Mouse (Mus musculus) myocyte (in vitro differentiated cells): ENCODE data around the gene Gm12253. TPM values are rescaled to one million over a fixed set of nuclear protein-coding genes. Genes with fewer than 3 reads are reported as not detected.

Experiments
- H3K27me3 ChIP-seq: one replicate; pipeline ENCODE4 v1.6.1; 2011; ENCODE audit not compliant: control insufficient read depth, insufficient read depth, insufficient read length
- H3K36me3 ChIP-seq: one replicate; pipeline ENCODE4 v1.6.1; 2011; ENCODE audit not compliant: control insufficient read depth, insufficient read depth
- H3K4me2 ChIP-seq: one replicate; pipeline ENCODE4 v1.6.1; 2011; ENCODE audit warnings: low read depth, control low read depth
- H3K4me3 ChIP-seq: one replicate; pipeline ENCODE4 v1.5.1; 2011; ENCODE audit warnings: mild to moderate bottlenecking, control low read depth, moderate library complexity
- H3K79me2 ChIP-seq: one replicate; pipeline ENCODE4 v1.6.1; 2011; ENCODE audit not compliant: control insufficient read depth, insufficient read depth
- H3ac ChIP-seq: one replicate; pipeline ENCODE4 v1.6.1; 2011; ENCODE audit not compliant: control insufficient read depth, insufficient read length
- CEBPB ChIP-seq: IDR thresholded peaks from 2 replicates; pipeline ENCODE4 v1.6.1; 2011; ENCODE audit warnings: mild to moderate bottlenecking, moderate library complexity; ENCODE audit not compliant: poor library complexity, insufficient read depth, severe bottlenecking
- E2F4 ChIP-seq: IDR thresholded peaks from one replicate; pipeline ENCODE4 v1.6.1; 2011; ENCODE audit warnings: mild to moderate bottlenecking, control low read depth, moderate library complexity; ENCODE audit not compliant: insufficient read depth
- MAX ChIP-seq: IDR thresholded peaks from one replicate; pipeline ENCODE4 v1.6.1; 2011; ENCODE audit warnings: low read depth, mild to moderate bottlenecking, control low read depth
- MYOD1 ChIP-seq, 3 experiments: IDR thresholded peaks; one replicate each; pipeline ENCODE4 v1.6.1; 2011; ENCODE audit warnings: control low read depth in 2 of 3, low read depth in 2 of 3, mild to moderate bottlenecking in 2 of 3, moderate library complexity in 1 of 3; ENCODE audit not compliant: insufficient read length in 2 of 3, control insufficient read depth in 1 of 3
- MYOG ChIP-seq, 3 experiments: IDR thresholded peaks; one replicate each; pipeline ENCODE4 v1.6.1; 2011; ENCODE audit warnings: control low read depth in 2 of 3, low read depth in 2 of 3, mild to moderate bottlenecking in 2 of 3; ENCODE audit not compliant: insufficient read length in 2 of 3, control insufficient read depth in 1 of 3, insufficient read depth in 1 of 3
- POLR2A ChIP-seq: IDR thresholded peaks from one replicate; pipeline ENCODE4 v1.6.1; 2011; ENCODE audit warnings: low read depth, mild to moderate bottlenecking, control low read depth, moderate library complexity; ENCODE audit not compliant: insufficient read length
- POLR2AphosphoS2 ChIP-seq: IDR thresholded peaks from one replicate; pipeline ENCODE4 v1.6.1; 2011; ENCODE audit warnings: low read depth, control low read depth; ENCODE audit not compliant: insufficient read length
- REST ChIP-seq: IDR thresholded peaks from one replicate; pipeline ENCODE4 v1.6.1; 2011; ENCODE audit warnings: mild to moderate bottlenecking, control low read depth, moderate library complexity; ENCODE audit not compliant: insufficient read depth, insufficient read length
- SRF ChIP-seq: IDR thresholded peaks from one replicate; pipeline ENCODE4 v1.6.1; 2011; ENCODE audit warnings: low read depth; ENCODE audit not compliant: control insufficient read depth, insufficient read length
- TCF12 ChIP-seq: IDR thresholded peaks from one replicate; pipeline ENCODE4 v1.6.1; 2011; ENCODE audit warnings: mild to moderate bottlenecking, control low read depth; ENCODE audit not compliant: poor library complexity, insufficient read depth, severe bottlenecking
- TCF3 ChIP-seq: IDR thresholded peaks from one replicate; pipeline ENCODE4 v1.6.1; 2011; ENCODE audit warnings: low read depth, control low read depth; ENCODE audit not compliant: insufficient read length
- USF1 ChIP-seq: IDR thresholded peaks from one replicate; pipeline ENCODE4 v1.6.1; 2011; ENCODE audit warnings: low read depth, mild to moderate bottlenecking, control low read depth, moderate library complexity
- polyA plus RNA-seq: library from polyadenylated mRNA; unstranded; fragments of >200 nt; fragmentation: generic; extraction: Trizol; gene quantifications from one replicate; pipeline ENCODE4 v1.2.1, GENCODE M21; 2012; ENCODE audit warnings: missing spikeins

Gene Gm12253
- polyA plus RNA-seq, result not detected

GRCm38 (mm10) chr11:58432259-58432658 lies at the start of gene Gm12253:
Gene Gm12253 (plus strand): TSS chr11:58432559.
- no peaks in the 10 kb centered on the region for H3K79me2 ChIP-seq
- H3K4me2 ChIP-seq, result no peak within 1 kb of the TSS
- no peaks in the 10 kb centered on the region for H3K36me3 ChIP-seq
- no peaks in the 10 kb centered on the region for H3K27me3 ChIP-seq
- H3K4me3 ChIP-seq, result no peak within 1 kb of the TSS
- TF ChIP-seq POLR2A, result no peak
- TF ChIP-seq E2F4, result no peak
- no peak for TF ChIP-seq USF1
- no peak for TF ChIP-seq POLR2AphosphoS2
- no peak for TF ChIP-seq SRF
- TF ChIP-seq TCF3, result no peak
- no peak for TF ChIP-seq CEBPB
- no peak for TF ChIP-seq MYOD1 (IDR thresholded peaks at IDR 0.05; ENCODE audit: control insufficient read depth in 1 of 3, insufficient read length in 2 of 3, low read depth in 2 of 3)
- no peak for TF ChIP-seq TCF12
- no peak for TF ChIP-seq MYOG (IDR thresholded peaks at IDR 0.05; ENCODE audit: control insufficient read depth in 1 of 3, insufficient read depth in 1 of 3, insufficient read length in 2 of 3, low read depth in 2 of 3)
- no peak for TF ChIP-seq MAX
- no peak for TF ChIP-seq REST
- H3ac ChIP-seq, result no peak within 1 kb of the TSS

DNA sequence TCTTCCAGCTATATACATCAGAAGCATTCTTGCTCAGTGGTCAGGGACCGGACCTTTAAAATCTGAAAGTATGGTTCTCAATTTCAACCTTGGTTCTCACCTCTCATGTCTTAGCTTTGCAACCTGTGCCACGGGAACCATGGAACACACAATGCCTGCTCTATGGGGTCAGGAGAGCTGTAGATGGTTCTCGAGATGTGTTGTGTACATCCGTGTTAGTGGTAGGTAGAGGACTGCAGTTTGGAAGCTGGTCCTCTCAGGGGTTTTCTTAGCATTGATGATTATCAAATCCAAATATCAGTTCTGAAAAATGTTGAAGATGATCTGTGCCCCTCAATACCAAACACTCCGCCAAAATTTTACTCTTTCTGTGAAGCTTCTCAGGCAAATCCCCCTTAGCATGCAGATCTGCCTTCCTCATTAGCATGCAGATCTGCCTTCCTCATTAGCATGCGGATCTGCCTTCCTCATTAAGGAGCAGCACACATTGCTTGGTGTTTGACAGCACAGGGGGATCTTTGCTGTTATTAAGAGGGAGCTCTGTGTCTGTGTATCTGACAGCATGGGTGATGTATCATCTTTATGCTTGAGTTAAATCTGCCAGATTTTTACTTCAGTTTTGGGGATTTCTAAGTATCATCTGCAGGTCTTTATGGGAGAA lies 32.2 kb upstream of the Gm12253 start:
- H3K79me2 ChIP-seq, result no peaks in the 10 kb centered on the region

DNA sequence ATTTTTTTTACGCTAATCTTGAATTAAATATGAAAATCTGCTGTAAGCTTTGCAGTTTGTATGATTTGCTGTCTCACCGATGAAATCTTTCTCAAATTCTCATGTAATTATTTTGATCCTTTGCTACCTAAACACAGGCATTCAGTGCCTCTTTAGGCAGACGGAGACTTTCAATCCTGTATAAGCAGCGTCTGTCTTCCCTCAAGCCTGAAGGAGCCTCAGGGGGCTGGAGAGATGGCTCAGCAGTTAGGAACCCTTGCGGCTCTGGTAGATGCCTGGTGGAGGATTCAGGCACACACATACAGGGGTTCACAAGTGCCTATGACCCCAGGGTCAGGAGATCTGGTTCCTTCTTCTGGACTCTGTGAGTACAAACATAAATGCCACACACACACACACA lies 31.7 kb upstream of the Gm12253 start:
- H3ac ChIP-seq, result no peak overlapping the region
- H3K4me3 ChIP-seq, result no peak overlapping the region
- no peaks in the 10 kb centered on the region for H3K36me3 ChIP-seq
- H3K79me2 ChIP-seq, result no peaks in the 10 kb centered on the region
- H3K27me3 ChIP-seq, result no peaks in the 10 kb centered on the region
- H3K4me2 ChIP-seq, result no peak overlapping the region
- TF ChIP-seq POLR2A (no peak), MAX (no peak), E2F4 (no peak), MYOG (IDR thresholded peaks at IDR 0.05; ENCODE audit: control insufficient read depth in 1 of 3, insufficient read depth in 1 of 3, insufficient read length in 2 of 3, low read depth in 2 of 3) (no peak), POLR2AphosphoS2 (no peak), SRF (no peak), TCF3 (no peak), USF1 (no peak), TCF12 (no peak), CEBPB (no peak), REST (no peak), MYOD1 (IDR thresholded peaks at IDR 0.05; ENCODE audit: control insufficient read depth in 1 of 3, insufficient read length in 2 of 3, low read depth in 2 of 3) (no peak)

More for the DNA sequence above, 32.2 kb upstream of the Gm12253 start:
- no peak overlapping the region for H3ac ChIP-seq
- no peaks in the 10 kb centered on the region for H3K27me3 ChIP-seq
- no peaks in the 10 kb centered on the region for H3K36me3 ChIP-seq
- no peak overlapping the region for H3K4me2 ChIP-seq
- TF ChIP-seq MAX (no peak), E2F4 (no peak), SRF (no peak), USF1 (no peak)
- no peak overlapping the region for H3K4me3 ChIP-seq

- Histone ChIP-seq H3K4me3 (no peak overlapping the region), H3K27me3 (no peaks in the 10 kb centered on the region), H3ac (no peak overlapping the region), H3K4me2 (no peak overlapping the region), H3K36me3 (no peaks in the 10 kb centered on the region), H3K79me2 (no peaks in the 10 kb centered on the region)
- TF ChIP-seq USF1, result no peak
Observed at GRCm38 (mm10) chr11:58408066-58408465, 24.3 kb upstream of the Gm12253 start.

DNA sequence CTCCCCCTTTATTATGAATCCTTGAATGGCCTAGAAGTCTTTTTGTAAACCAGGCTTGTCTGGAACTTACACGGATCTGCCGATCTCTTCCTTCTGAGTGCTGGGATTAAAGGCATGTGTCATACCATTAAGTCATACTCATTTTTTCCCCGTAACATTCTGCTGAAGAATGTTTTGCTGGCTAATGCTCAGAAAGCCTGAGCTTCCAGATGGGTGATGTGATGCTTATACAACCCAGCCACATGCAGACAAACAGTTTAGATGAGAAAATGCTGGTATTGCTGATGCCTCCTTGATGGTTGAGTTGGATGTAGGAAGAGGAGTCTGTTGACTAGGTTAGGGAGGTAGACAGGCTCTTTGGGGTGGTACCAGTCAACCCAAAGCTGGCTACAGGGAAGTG lies 14.0 kb upstream of the Gm12253 start:
- TF ChIP-seq REST, result no peak
- TF ChIP-seq TCF3, result no peak
- TF ChIP-seq E2F4, result no peak
- TF ChIP-seq TCF12, result no peak
- TF ChIP-seq CEBPB, result no peak
- TF ChIP-seq MYOG (IDR thresholded peaks at IDR 0.05; ENCODE audit: control insufficient read depth in 1 of 3, insufficient read depth in 1 of 3, insufficient read length in 2 of 3, low read depth in 2 of 3), result no peak
- TF ChIP-seq POLR2AphosphoS2, result no peak
- no peak for TF ChIP-seq MYOD1 (IDR thresholded peaks at IDR 0.05; ENCODE audit: control insufficient read depth in 1 of 3, insufficient read length in 2 of 3, low read depth in 2 of 3)
- TF ChIP-seq USF1, result no peak
- no peak for TF ChIP-seq MAX
- TF ChIP-seq POLR2A, result no peak
- TF ChIP-seq SRF, result no peak
- H3K4me3 ChIP-seq, result no peak overlapping the region
- no peak overlapping the region for H3ac ChIP-seq
- no peaks in the 10 kb centered on the region for H3K36me3 ChIP-seq
- no peaks in the 10 kb centered on the region for H3K79me2 ChIP-seq
- H3K4me2 ChIP-seq, result no peak overlapping the region
- no peaks in the 10 kb centered on the region for H3K27me3 ChIP-seq
